Mouse (Mus musculus): Measurements from ENCODE around the gene Fbxl2.

Gene Fbxl2

DNA sequence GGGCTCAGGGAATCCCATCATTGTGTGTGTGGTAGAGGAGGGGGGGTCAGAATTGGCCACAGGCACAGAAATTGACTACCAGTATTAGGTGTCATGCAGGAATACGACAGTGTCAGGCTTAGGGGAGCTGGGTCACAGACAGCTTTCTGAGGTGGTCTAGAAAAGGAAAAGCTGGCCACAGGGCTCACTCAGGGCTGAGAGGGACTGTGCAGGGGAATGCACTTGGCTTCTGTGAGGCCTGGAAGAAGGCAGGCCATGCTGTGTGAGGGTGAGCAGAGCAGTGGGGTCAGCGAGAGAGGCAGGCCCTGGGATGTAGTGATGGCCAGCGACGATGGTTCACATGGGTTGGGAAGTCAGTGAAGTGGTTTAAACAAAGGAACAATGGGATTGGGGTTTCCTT lies 72.1 kb downstream of the Fbxl2 start:
- no peak for DNase-seq (ENCODE audit: low spot score in 2 of 2)

DNA sequence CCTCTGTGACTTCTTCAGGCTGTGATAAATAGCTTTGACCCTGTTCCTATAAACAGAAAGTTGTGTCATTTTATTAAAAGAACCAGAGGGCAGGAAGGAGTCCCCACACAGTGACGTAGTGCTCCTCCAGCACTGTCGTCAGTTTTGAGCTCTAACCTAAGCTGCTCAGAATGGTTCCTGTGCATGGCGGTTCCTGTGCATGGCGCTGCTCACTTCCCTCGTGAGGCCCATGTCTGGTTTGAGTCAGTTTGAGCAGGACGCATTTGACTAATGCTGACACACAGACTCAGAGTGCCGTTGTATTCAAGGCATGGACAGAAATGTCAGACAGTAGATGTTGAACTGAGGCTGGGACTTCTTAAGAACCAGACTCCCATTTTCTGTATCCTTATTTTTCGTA lies 74.4 kb downstream of the Fbxl2 start:
- no peak for DNase-seq (ENCODE audit: low spot score in 2 of 2)

DNA sequence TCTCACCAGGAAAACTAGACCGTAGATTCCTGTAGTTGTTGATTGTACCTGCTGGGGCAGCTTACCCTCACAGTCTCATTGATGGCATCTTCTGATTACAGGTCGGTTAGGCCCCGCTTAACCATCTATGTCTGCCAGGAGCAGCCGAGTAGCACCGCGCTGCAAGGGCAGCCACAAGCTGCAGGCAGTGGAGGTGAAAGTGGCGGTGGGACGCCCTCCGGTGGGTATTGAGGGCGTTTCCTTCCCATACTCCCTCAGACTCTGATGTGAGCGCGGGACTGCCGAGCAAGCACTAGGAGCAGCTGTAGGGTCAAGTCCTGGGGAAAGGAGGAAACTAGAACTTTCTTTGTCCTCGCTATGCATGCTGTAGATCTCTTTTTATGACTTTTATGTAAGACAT lies 76.0 kb downstream of the Fbxl2 start:
- no peak for DNase-seq (ENCODE audit: low spot score in 2 of 2)

DNA sequence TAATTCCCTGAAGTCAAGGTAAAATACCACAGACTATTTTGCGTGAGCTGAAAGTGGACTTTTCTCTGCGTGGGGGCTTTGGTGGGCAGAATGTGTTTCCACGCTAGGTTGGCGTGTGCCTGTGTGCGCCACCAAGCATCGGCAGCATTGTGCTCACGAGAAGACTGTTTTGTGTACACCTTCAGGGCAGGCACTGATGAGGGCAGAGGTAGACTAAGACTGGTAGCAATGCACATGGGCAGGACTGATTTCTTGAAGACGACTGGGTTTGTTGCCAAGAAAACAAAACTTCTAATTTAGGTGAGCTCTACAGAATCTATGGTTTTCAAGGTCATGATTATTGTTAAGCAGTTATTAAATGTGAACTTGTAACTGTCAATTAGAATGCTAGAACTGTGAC lies 76.6 kb downstream of the Fbxl2 start:
- DNase-seq (ENCODE audit: low spot score in 2 of 2): no peak

DNA sequence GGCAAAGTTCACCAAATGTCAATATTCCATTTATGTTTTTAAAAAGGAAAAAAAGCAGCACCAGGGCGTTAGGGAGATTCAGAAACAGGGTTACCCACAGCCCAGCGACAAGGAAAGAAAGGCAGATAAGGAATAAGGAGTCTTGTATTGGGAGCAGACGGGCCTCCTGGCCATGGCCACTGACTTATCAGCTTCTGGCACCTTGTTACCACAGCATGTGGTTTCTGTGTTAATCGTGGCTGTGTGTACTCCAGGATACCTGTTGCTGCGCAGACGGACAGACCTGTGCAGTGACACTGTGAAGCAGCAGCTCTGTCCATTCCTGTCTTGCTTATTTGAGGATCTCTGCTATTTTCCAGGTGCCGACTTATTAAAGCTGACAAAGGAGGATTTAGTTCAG lies 77.0 kb downstream of the Fbxl2 start:
- no peak for DNase-seq (ENCODE audit: low spot score in 2 of 2)

DNA sequence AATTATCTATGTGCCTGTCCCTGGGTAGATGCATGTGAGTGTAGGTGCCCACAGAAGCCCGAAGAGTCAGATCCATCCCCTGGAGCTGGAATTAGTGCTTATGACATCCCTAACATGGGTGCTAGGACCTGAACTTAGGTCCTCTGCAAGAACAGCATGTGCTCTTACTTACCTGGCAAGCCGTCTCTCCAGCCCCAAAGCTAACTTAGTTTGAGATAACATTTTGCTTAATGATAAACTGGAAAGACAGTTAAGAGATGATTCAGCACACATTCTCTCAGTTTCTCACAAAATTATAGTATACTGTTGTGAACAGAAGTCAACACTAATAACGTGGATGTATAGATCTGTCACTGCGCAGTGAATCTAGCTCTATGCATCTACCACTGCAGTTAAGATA lies 79.2 kb downstream of the Fbxl2 start:
- DNase-seq (ENCODE audit: low spot score in 2 of 2): no peak

DNA sequence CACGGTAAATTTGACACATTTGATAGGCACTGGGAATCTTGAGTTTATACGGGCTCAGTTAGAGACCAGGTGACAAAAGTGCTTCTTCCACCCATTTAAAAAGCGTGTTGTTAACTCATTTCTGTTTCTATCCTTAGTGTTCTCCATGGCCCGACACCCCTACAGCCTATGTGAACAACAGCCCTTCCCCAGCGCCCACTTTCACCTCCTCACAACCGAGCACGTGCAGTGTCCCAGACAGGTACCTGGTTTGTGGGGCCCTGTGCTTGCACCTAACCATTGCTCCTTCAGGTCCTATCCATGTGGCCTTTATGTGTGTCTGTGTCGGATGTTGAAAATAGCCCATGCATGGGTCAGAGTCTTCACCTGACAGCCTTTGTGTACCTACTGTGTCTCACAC lies 81.6 kb downstream of the Fbxl2 start:
- no peak for DNase-seq (ENCODE audit: low spot score in 2 of 2)

DNA sequence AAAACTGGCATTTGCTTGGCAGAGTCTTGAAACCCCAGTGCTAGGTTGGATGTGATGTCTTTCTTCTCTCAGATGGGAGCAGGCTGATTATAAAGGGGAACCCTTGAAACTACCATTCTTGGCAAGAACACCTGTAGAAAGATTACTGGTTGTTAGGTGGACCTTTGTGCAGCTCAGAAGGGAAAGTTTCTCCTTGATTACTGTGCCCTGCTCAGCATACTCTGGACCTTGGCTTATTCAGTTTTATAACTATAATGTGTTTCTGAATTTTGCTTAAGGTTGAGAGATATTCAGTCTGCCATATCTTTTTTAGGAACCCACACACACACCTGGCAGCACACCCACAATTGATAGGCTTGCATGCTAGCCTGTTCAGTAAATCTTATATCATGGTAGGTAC lies 82.3 kb downstream of the Fbxl2 start:
- DNase-seq (ENCODE audit: low spot score in 2 of 2): no peak

DNA sequence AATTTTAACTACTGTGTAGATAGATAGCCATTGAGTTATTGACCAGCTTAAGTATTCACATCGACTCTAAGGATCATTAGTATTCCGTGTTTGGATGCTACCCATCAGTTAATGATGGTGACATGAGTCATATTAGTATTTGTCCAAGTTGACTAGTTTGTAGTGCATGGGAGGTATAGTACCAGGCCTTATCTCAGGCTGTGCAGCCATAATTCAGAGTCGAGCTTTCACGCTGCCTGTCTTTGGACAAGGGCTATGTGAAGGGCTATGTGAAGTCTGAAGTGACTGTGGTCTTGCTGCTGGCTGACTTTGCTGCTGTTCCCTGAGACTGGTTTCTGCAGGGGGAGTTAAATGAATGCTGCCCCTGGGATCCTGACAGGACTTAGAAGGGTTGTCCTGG lies 88.2 kb downstream of the Fbxl2 start:
- no peak for DNase-seq (ENCODE audit: low spot score in 2 of 2)

DNA sequence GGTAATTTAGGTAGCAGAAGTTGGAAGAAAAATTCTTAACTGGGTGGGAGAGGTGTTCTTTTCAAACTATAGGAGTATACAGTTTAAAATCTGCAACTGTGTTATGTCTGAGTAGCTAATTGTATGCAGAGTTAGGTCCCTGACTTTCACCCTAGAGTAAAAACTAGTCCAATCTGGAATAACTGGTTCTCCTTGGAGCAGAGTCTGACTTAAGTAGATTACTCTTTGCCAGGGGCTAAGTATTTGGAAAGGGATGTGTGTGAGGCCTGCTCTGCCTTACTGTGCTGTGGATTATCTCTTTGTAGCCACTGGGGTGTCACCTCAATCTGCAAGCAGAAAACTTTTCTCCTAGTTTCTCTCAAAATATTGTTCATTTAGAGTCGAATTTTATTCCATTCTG lies 98.8 kb downstream of the Fbxl2 start:
- no peak for DNase-seq (ENCODE audit: low spot score in 2 of 2)

DNA sequence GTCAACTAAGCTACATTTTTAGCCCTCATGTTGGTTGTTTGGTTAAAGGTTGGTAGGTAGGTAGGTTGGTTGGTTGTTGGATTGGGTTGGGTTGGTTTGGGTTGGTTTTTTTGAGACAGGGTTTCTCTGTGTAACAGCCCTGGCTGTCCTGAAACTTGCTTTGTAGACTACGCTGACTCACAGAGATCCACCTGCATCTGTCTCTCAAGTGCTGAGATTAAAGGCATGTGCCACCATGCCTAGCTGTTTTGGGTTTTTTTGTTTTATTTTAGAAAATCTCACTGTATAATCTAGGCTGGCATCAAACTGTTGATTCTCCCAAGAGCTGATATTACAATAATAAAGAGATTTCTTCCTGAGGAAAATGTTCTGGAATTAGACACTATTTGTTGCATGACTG lies 102.6 kb downstream of the Fbxl2 start:
- no peak for DNase-seq (ENCODE audit: low spot score in 2 of 2)

DNA sequence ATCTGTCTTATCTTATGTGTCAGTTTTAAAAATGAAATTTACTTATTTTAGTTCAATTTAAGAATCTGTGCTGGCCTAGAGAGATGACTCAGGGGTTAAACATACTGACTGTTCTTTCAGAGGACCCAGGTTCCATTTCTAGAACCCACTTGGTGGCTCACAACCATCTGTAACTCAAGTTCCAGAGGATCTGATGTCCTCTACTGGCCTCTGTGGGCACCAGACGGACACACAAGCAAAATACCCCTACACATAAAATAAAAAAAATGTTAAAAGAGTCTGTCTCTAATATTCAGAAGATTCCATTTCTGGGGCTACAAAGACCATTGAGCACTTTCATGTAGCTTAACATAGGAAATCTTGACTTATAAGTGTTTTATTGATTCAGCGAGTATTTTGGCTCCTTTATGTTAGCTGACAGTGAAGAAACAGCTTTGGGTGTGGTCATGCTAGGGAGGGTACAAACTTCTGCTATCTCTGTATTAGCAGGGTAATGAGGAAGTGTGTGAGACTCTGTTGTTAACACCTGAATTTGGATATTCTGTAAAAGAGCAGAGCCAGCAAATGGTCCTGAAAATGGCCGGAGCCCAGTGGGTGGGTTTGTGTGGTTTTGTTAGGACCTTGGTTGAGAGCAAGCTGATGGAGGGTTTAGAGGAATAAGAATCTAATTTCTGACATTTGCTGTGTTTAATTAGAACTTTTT lies 104.7 kb downstream of the Fbxl2 start:
- DNase-seq (ENCODE audit: low spot score in 2 of 2): no peak

DNA sequence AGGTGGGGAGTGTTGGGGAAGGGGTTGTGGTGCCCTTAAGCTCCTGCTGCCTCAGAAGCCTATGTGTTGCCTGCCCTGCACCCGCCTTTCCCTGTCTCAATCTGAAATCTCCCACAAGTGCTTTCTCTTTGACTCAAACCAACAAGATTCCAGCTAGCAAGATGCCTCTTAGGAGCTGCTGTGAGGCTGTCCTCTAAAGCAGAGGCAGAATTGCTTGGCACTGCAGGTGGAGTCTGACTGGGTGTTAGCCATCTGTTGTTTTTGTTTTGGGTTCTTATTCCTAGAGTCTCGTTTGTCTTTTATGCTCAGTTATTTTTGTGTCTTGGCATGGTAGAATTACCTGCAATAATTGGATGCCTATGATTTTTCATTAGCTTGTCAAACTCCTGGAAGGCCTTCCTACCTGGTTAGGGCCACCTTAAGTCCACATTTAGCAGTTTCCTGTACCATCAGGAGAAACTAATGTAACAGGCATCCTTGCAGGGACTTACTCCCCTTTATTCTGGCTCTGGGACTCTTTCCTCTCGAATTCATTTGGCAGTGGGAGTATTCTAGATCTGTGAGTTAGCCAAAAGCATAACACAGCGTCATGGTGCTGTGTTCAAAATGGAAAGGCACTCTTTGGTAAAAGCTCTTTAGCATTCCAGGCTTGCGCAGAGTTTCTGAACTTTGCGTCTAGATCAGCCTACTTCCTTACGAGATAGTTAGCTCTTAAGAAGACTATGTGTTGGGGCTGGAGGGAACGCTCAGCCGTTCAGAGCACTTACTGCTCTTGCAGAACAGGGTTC lies 106.7 kb downstream of the Fbxl2 start:
- no peak for DNase-seq (ENCODE audit: low spot score in 2 of 2)

DNA sequence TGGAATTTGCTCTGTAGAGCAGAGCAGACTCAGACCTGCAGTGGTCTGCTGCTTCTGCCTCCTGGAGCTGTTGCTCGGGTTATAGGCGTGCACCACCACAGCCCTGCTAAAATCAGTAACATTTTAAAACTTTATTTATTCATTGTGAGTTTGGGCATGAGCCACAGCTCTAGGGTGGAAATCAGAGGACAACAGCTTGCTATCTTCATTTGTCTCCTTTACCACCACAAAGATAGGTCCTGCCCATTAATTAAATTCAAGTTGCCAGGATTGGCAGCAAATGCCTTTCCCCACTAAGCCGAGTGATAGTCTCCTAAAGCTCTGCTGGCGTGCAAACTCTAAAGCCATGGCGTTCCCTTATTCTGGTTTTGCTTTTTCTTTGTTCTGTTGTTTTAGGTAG lies 110.4 kb downstream of the Fbxl2 start:
- DNase-seq (ENCODE audit: low spot score in 2 of 2): no peak

DNA sequence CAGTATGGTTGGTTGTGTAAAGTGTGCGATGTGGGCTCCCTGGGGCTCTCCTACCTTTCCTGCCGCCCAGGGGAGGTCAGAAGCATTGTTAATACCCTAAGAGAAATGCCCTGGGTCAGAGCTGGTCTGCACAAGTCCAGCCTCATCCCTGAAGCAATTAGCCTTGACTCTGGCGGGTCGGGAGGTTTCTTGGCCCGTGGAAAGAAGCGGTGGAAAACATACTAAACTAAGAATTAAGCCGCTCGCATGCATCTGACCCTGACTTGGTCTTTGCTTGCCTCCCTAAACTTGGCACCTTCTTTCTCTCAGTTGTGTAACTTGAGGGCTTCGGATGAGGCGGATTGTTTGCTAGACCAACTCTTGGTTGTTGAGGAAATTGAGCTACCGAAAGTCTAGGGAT lies 113.5 kb downstream of the Fbxl2 start:
- no peak for DNase-seq (ENCODE audit: low spot score in 2 of 2)

DNA sequence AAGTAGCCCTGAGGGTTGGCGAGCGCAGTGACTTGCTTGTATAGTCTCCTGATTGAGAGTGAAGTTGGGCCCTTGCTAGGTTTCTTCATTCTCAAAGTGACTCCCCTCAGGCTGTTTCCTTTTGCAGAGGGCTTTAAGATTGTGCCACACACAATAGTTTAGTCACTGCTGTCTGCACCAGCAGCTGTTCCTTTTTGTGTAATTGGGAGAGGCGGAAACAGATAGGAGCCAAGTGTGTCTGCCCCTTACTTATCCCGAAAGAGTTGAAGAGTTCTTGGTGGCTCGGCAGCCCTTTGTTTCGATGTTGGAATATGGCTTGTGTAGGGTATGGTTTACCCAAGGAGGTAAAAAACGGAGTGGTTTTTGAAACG lies 113.9 kb downstream of the Fbxl2 start:
- DNase-seq (ENCODE audit: low spot score in 2 of 2): no peak

DNA sequence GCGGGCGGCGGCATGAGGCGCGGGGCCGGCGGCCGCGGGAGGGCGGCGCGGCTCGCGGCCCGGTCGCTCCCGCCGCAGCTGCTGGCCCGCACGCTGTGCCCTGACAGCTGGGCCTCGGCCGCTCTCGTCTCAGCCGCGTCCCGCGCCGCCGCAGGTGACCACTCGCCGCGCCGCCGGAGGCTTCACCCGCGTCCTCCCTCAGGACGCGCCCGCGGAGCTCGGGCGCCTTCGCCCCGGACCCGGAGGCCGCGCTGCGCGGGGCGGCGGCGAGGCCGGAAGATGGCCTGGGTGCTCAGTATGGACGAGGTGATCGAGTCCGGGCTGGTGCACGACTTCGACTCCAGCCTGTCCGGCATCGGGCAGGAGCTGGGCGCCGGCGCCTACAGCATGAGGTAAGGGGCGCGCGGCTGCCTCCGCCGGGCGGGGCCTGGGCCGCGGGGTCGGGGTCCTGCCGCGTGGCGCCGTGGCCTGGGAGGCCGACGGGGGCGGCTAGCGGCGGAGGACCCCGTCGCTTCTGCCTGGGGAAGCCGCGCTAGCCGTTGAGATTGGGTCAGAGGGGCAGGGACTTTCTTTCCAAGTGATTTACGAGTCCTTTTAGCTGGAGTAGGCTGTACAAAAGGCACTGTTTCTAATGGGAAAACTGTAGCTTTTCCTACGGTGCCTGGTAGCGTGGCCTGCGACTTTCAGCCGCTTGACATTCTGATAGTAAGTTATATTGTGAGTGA lies 114.5 kb downstream of the Fbxl2 start:
- peak in 1 of 2 experiments; percentile 44 for DNase-seq (ENCODE audit: low spot score in 2 of 2)

DNA sequence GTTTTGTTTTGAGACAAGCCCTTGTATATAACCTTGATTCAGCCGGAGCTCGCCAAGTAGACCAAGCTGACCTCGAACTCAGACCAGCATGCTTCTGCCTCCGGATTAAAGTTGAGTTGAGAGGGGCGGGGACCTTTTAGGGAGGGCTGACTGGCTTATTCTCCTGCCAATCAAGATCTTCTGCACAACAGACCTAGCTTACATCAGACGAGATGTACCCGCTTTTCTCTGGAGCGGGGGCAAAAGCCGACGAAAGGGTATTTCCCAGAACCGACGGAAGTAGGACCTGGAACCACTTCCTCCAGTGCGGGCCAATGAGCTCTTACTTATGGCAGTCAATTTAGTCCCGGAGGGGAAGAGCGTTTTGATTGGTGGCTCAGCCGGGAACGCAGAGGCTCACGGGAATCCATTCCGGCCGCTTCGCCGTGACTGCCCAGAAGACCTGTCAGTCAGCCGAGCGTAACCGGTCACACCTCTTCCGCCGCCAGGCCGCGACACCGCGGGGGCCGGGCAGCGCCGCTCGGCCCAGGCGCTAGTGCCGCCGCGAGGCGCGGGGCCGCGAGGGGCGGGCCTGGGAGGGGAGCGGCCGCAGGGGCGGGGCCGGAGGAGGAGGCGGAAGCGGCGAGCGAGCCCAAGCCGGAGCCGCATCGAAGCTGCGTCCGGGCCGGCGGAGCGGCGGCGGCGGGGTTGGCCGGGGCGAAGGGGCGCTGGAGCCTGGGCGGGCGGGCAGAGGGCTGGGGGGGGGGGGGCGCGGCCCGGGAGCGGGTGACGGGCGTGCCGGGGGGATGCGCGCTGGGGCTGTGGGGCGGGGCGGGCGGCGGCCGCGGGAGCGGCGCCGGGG lies 115.2 kb downstream of the Fbxl2 start, which contains the start of gene Ubp1:
Gene Ubp1 (plus strand): TSS at position 401 of the 841 bp plus-strand sequence.
- peak; percentile 76 to 95 for DNase-seq (ENCODE audit: low spot score in 2 of 2)

DNA sequence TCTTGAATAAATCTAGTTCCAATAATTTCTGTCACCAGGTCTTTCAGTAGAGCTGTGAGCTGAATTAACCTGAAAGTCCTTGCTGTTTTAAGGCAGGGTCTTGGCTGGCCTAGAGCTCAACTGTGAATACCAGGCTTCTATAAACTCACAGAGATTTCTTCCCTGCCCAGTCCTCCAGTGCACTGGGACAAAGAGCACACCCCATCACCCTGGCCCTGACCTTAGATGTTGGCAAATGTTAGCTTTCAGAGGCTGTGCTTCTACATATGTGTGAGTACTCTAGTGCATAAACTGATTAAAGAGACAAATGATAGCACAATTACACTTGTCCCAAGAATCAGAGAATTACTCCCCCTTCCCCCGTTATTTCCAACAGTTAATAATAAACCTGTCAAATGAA lies 116.3 kb downstream of the Fbxl2 start:
- DNase-seq (ENCODE audit: low spot score in 2 of 2): no peak

DNA sequence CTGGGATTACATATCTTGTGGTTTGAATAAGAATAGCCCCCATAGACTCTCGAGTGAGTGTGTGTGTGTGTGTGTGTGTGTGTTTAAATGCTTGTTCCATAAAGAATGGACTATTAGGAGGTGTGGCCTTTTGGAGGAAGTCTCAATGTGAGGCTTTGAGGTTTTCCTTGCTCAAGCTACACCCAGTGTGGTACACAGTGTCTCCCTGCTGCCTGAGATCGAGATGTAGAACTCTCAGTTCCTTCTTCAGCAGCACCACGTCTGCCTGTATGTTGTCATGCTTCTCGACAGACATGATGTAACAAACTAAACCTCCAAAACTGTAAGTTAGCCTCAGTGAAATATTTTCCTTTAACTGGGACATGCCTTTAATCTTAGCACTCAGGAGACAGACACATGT lies 117.4 kb downstream of the Fbxl2 start:
- DNase-seq (ENCODE audit: low spot score in 2 of 2): no peak

DNA sequence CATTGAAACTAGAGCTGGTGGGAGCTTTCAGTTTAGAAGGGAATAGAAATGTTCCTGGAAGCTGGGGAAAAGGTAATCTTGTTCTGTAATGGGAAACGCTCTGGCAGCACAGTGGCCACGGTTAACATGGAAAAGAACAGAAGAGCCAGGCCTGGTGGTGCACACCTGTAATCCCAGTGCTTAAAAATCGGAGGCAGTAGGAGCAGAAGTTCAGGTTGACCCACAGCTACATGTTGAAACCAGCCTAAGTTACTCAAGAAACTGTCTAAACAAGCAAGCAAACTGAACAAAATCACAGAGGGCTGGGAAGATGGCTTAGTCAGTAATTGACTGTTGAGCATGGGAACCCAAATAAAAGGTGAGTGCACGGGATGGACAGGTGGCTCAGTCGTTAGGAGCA lies 121.1 kb downstream of the Fbxl2 start:
- DNase-seq (ENCODE audit: low spot score in 2 of 2): no peak

DNA sequence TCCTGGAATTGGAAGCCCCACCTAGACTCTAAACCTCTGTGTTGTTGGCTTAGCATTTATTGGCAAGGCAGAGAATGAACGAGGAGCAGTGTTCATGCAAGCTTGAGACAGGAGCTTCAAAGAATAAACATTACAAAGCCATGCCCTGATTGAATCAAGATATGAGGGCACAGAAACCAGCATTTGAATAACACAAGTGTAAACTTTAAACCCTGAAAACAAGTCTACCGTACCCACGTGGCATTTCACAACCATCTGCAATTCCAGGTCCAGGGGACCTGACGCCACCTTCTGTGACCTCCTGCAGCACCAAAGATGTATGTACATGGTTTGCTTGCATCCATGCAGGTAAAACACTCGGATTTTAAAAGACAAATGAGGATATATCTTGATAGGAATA lies 123.3 kb downstream of the Fbxl2 start:
- no peak for DNase-seq (ENCODE audit: low spot score in 2 of 2)
